Mouse (Mus musculus) erythroblast, embryonic 14.5 days (primary cell): Measurements from ENCODE around the gene Foxc1. TPM values are rescaled to one million over a fixed set of nuclear protein-coding genes. Genes with fewer than 3 reads are reported as not detected.

Experiments
- H3K27me3 ChIP-seq: 2 replicates; pipeline ENCODE4 v1.6.1; 2012; ENCODE audit warnings: inconsistent platforms; ENCODE audit not compliant: control insufficient read depth
- H3K36me3 ChIP-seq: 2 replicates; pipeline ENCODE4 v1.6.1; 2012; ENCODE audit warnings: mild to moderate bottlenecking, inconsistent platforms; ENCODE audit not compliant: control insufficient read depth
- H3K4me1 ChIP-seq: 2 replicates; pipeline ENCODE4 v1.6.1; 2012; ENCODE audit warnings: inconsistent platforms; ENCODE audit not compliant: control insufficient read depth
- H3K4me3 ChIP-seq: replicated peaks from 2 replicates; pipeline ENCODE3; 2012; ENCODE audit warnings: moderate library complexity, mild to moderate bottlenecking, inconsistent platforms
- H3K9me3 ChIP-seq: 2 replicates; pipeline ENCODE4 v1.6.1; 2012; ENCODE audit warnings: low read length, inconsistent platforms, mixed read lengths; ENCODE audit not compliant: control insufficient read depth
- GATA1 ChIP-seq: IDR thresholded peaks from 2 replicates; pipeline ENCODE4 v1.6.1; 2012; ENCODE audit warnings: low read length, inconsistent platforms, mixed read lengths
- TAL1 ChIP-seq: IDR thresholded peaks from 3 replicates; pipeline ENCODE4 v1.6.1; 2012; ENCODE audit warnings: low read length, inconsistent platforms, mixed read lengths
- polyA plus RNA-seq: library from polyadenylated mRNA; stranded (reverse); fragments of >175 nt; gene quantifications from 2 replicates; pipeline ENCODE4 v1.2.3, GENCODE M21; 2012

The Foxc1 gene
- polyA plus RNA-seq, 1 experiment, result not detected

GRCm38 (mm10) chr13:31810693-31811541 lies 4.5 kb downstream of the Foxc1 start:
- TF ChIP-seq TAL1 (no peak), GATA1 (no peak)
- H3K27me3 ChIP-seq, result peaks cover 99% of the 10 kb centered on the region
- H3K36me3 ChIP-seq, result no peaks in the 10 kb centered on the region
- H3K4me3 ChIP-seq, result no peak overlapping the region
- peaks cover 8% of the 10 kb centered on the region for H3K4me1 ChIP-seq
- peaks cover 13% of the 10 kb centered on the region for H3K9me3 ChIP-seq

GRCm38 (mm10) chr13:31811542-31812021 lies 5.1 kb downstream of the Foxc1 start:
- Histone ChIP-seq H3K36me3 (no peaks in the 10 kb centered on the region), H3K4me1 (peaks cover 5% of the 10 kb centered on the region), H3K27me3 (peaks cover 96% of the 10 kb centered on the region), H3K4me3 (no peak overlapping the region), H3K9me3 (peaks cover 12% of the 10 kb centered on the region)
- TF ChIP-seq TAL1 (no peak), GATA1 (no peak)

GRCm38 (mm10) chr13:31812701-31813100 lies 6.3 kb downstream of the Foxc1 start:
- no peak for TF ChIP-seq TAL1
- no peak for TF ChIP-seq GATA1
- peaks cover 8% of the 10 kb centered on the region for H3K9me3 ChIP-seq
- peaks cover 3% of the 10 kb centered on the region for H3K4me1 ChIP-seq
- H3K27me3 ChIP-seq, result peaks cover 85% of the 10 kb centered on the region
- no peaks in the 10 kb centered on the region for H3K36me3 ChIP-seq
- H3K4me3 ChIP-seq, result no peak overlapping the region

DNA sequence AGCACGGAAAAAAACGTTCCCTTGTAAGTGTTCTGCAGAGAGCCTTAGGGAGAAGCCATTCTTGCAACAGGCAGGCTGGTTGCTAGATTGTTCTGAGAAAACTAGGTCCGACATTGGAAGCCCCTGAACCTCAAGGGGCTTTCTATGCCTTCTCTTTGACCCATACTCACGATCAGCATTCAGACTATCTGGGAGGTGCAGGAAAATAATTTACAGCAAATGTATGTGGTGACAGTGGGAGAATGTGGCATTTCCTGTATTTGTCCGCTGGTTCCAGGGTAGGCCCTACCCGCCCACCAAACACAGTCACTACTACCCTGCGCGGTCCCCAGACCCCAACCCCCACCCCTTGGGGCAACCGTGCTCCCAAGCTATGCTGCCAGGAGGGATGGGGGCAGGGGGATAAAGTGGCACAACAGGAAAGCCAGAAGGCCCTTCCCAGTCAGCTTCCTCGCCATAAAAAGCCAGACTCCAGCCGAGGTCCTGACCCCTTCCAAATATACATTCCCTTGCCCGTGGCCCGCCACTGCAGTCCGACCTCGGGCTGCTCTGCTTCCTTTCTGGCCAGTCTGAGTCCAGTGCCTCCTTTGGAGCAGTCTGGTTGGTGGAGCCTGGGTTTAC lies 9.1 kb downstream of the Foxc1 start:
- no peaks in the 10 kb centered on the region for H3K36me3 ChIP-seq
- no peaks in the 10 kb centered on the region for H3K4me1 ChIP-seq
- peaks cover 70% of the 10 kb centered on the region for H3K27me3 ChIP-seq
- no peak overlapping the region for H3K4me3 ChIP-seq
- TF ChIP-seq TAL1 (no peak), GATA1 (no peak)
- peaks cover 2% of the 10 kb centered on the region; the same call in 1 of the 2 replicates for H3K9me3 ChIP-seq

- Histone ChIP-seq H3K27me3 (peaks cover 61% of the 10 kb centered on the region), H3K9me3 (no peaks in the 10 kb centered on the region), H3K4me3 (no peak overlapping the region), H3K4me1 (no peaks in the 10 kb centered on the region), H3K36me3 (no peaks in the 10 kb centered on the region)
- no peak for TF ChIP-seq TAL1
- no peak for TF ChIP-seq GATA1
Measured at GRCm38 (mm10) chr13:31818337-31818736, 11.9 kb downstream of the Foxc1 start.

DNA sequence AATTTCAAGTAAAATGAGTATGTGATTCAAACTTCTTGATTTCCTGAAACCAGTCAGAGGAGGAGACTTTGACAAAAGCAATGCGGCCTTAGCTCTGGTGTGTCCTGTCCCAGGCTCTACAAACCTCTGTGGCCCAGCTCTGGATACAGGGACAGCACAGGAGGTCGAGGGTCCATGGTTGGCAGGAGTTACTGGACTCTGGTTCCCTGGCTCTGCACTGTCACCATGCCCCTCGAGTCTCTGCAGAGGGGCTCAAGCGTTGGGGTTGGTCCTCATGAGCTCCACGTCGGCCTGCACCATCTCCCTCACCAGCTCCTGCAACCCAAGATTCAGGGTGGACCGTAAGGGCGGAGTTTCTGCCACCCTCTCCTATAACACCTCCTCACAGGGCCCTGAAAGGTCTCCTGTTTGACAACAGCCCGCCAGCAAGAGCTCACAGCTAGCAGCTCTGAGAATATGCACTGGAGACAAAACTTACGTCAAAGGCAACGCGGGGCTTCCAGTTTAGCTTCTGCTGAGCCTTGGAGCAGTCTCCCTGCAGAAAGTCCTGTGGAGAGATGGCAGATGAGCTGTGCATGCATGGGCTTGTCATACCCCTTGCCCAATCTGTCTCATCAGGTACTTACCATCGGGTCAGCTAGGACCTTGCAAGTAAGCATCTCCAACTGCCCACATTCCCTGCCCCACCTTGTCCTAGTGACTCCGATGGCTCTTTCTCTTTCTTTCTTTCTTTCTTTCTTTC lies 13.4 kb downstream of the Foxc1 start:
- Histone ChIP-seq H3K36me3 (no peaks in the 10 kb centered on the region), H3K27me3 (peaks cover 48% of the 10 kb centered on the region), H3K4me1 (no peaks in the 10 kb centered on the region), H3K4me3 (no peak overlapping the region), H3K9me3 (no peaks in the 10 kb centered on the region)
- TF ChIP-seq GATA1 (no peak), TAL1 (no peak)

GRCm38 (mm10) chr13:31820587-31821017 lies 14.2 kb downstream of the Foxc1 start:
- Histone ChIP-seq H3K36me3 (no peaks in the 10 kb centered on the region), H3K4me3 (no peak overlapping the region), H3K4me1 (no peaks in the 10 kb centered on the region), H3K27me3 (peaks cover 41% of the 10 kb centered on the region), H3K9me3 (no peaks in the 10 kb centered on the region)
- TF ChIP-seq TAL1, result no peak
- TF ChIP-seq GATA1, result no peak

- Histone ChIP-seq H3K36me3 (no peaks in the 10 kb centered on the region), H3K4me1 (no peaks in the 10 kb centered on the region), H3K9me3 (no peaks in the 10 kb centered on the region), H3K4me3 (no peak overlapping the region), H3K27me3 (peaks cover 36% of the 10 kb centered on the region)
- TF ChIP-seq GATA1 (no peak), TAL1 (no peak)
Measured at GRCm38 (mm10) chr13:31821050-31821449, 14.6 kb downstream of the Foxc1 start.

DNA sequence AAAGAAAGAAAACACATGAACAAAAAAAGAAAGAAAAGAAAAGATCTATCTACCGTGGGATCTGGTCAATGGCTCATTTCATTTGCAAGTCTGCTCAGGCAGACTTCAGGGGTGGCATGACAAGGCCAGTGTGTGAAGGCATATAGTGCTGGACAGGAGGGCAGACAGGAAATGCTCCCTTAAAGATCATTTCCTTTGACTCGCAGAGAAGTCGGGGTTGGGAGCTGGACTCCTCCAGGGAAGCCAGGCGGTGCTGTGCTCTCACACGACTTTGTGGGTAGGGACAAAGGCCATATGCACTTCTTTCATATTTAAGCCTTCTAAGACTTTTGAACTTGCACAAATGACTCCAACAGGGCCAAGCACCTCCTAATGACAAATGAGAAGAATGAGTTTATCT lies 16.9 kb downstream of the Foxc1 start:
- H3K36me3 ChIP-seq, result no peaks in the 10 kb centered on the region
- H3K27me3 ChIP-seq, result peaks cover 29% of the 10 kb centered on the region
- H3K4me3 ChIP-seq, result no peak overlapping the region
- H3K4me1 ChIP-seq, result no peaks in the 10 kb centered on the region
- TF ChIP-seq TAL1 (no peak), GATA1 (no peak)
- no peaks in the 10 kb centered on the region for H3K9me3 ChIP-seq
